In the genomic region with DNA sequence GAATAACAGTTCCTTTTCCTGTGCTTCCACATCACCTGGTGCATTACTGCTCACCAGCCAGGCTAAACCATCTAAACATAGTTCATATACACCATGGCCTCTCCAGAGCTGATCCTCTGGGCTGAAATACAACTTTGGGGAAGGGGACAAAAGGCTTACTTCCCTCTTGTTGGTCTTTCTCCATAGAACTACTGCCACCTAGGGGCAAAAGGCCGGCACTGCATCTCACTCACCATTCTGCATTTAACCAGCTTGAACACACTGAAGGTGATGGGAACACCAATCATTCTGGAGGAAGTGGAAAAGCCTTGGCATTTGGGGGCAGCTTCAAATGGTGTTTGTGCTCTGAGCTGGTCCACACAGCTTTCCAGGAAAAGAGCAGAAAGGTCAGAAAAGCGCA, we compare ENCODE assay signal across 8 mouse cellular contexts. TPM values are rescaled to one million over a fixed set of nuclear protein-coding genes. Genes with fewer than 3 reads are reported as not detected.
DNase-seq lines count a peak whose midpoint lies in the region; ATAC-seq lines count a peak whose summit lies in the region.

No protein-coding gene starts in this region.

- peak overlapping the region; percentile 92 for H3K4me2 ChIP-seq in forebrain, embryonic 13.5 days

- DNase-seq in MN1 (ENCODE audit: low spot score): peak; percentile 93
- peak; percentile 76 for DNase-seq in c-Kit-negative CD71-positive TER-119-positive erythroid progenitor cells, embryonic 14.5 days (ENCODE audit: low read depth, low spot score)
- DNase-seq in layer of hippocampus, postnatal 25 days (ENCODE audit: extremely low spot score in 1 of 2, low spot score in 1 of 2): peak; percentile 68 to 89
- DNase-seq in lung, postnatal 4 days: peak; percentile 75 to 85
- DNase-seq in right cerebral cortex, postnatal 36 days (ENCODE audit: low spot score in 2 of 2): peak; percentile 70 to 72

- H3K27me3 ChIP-seq in forebrain, embryonic 13.5 days: no peaks in the 10 kb centered on the region

- H3K4me3 ChIP-seq in forebrain, embryonic 13.5 days: peak overlapping the region; percentile 99; the same call in 1 of the 2 replicates

- peaks cover 52% of the 10 kb centered on the region for H3K4me1 ChIP-seq in forebrain, embryonic 13.5 days

- WGBS in forebrain, embryonic 13.5 days: 33% methylated on average over 2 of the region's 2 CpGs

- H3K9ac ChIP-seq in forebrain, embryonic 13.5 days: no peak overlapping the region; the same call in 1 of the 2 replicates

- H3K27ac ChIP-seq in forebrain, embryonic 13.5 days: peak overlapping the region; percentile 15; the same call in 1 of the 2 replicates

- H3K9me3 ChIP-seq in forebrain, embryonic 13.5 days (replicated peaks): no peaks in the 10 kb centered on the region

- no peak for ATAC-seq in forebrain, embryonic 13.5 days
- peak; percentile 46 to 50 for ATAC-seq in hematopoietic stem cell, adult 5-6 weeks (replicated peaks in 1 of 2; ENCODE audit: insufficient read depth in 1 of 2, low FRiP score in 2 of 2, low TSS enrichment in 1 of 2, low read depth in 1 of 2, poor library complexity in 2 of 2, severe bottlenecking in 2 of 2)
- no peak for ATAC-seq in erythroid progenitor cell, adult 5-6 weeks (replicated peaks; ENCODE audit: low FRiP score, poor library complexity, severe bottlenecking)

- H3K36me3 ChIP-seq in forebrain, embryonic 13.5 days (ENCODE audit: poor library complexity, severe bottlenecking): peaks cover 31% of the 10 kb centered on the region

RNA-seq across cellular contexts. Expression of gene Ccl25, which starts 2.5 kb away (rescaled TPM):
- 24.3 and 24.8 TPM in 2 replicates for polyA plus RNA-seq in forebrain, embryonic 13.5 days (2015; fragmentation: Nextera tagmentation; extraction: Ambion mirVana)
- 9.6 and 13.9 TPM in 2 replicates for total RNA-seq in hematopoietic stem cell, adult 5-6 weeks (2017)
- total RNA-seq in layer of hippocampus, postnatal 25 days (2021): 10 to 100 TPM; 20.6 to 25.9 TPM
- 12.6 and 23.4 TPM in 2 replicates for total RNA-seq in erythroid progenitor cell, adult 5-6 weeks (2015; ENCODE audit: low replicate concordance)
- 7.1 and 17.3 TPM in 2 replicates for total RNA-seq in erythroid progenitor cell, adult 5-6 weeks (2017; ENCODE audit: low replicate concordance)

RNA-seq across cellular contexts. Expression of gene Elavl1, which starts 2.7 kb away (rescaled TPM):
- polyA plus RNA-seq in forebrain, embryonic 13.5 days (2015; fragmentation: Nextera tagmentation; extraction: Ambion mirVana): 199 and 215 TPM in 2 replicates
- total RNA-seq in hematopoietic stem cell, adult 5-6 weeks (2017): 67.0 and 88.5 TPM in 2 replicates
- total RNA-seq in layer of hippocampus, postnatal 25 days (2021): 10 to 100 TPM; 74.1 to 77.7 TPM
- 51.2 and 69.2 TPM in 2 replicates for total RNA-seq in erythroid progenitor cell, adult 5-6 weeks (2015; ENCODE audit: low replicate concordance)
- 45.0 and 55.6 TPM in 2 replicates for total RNA-seq in erythroid progenitor cell, adult 5-6 weeks (2017; ENCODE audit: low replicate concordance)

RNA-seq across cellular contexts. Expression of gene Timm44, which starts 46.8 kb away (rescaled TPM):
- 44.5 and 47.9 TPM in 2 replicates for polyA plus RNA-seq in forebrain, embryonic 13.5 days (2015; fragmentation: Nextera tagmentation; extraction: Ambion mirVana)
- 126 and 143 TPM in 2 replicates for total RNA-seq in hematopoietic stem cell, adult 5-6 weeks (2017)
- total RNA-seq in layer of hippocampus, postnatal 25 days (2021): 10 to 100 TPM; 55.6 to 77.1 TPM
- 30.6 and 42.9 TPM in 2 replicates for total RNA-seq in erythroid progenitor cell, adult 5-6 weeks (2015; ENCODE audit: low replicate concordance)
- total RNA-seq in erythroid progenitor cell, adult 5-6 weeks (2017; ENCODE audit: low replicate concordance): 28.4 and 36.9 TPM in 2 replicates

Comparison
In these comparisons a context has a peak if more than half of its experiments do, and no peak if none do; other contexts are left out.
1. ATAC-seq: peak in hematopoietic stem cell, adult 5-6 weeks (2 of 2); none in forebrain, embryonic 13.5 days (single experiment) and erythroid progenitor cell, adult 5-6 weeks (single experiment).
2. Peak in every context shown above with its lines, with median percentiles within 50 percentile points of each other: DNase-seq.